Mouse (Mus musculus) G1E (cell line): ENCODE data around the gene Olfr204.
A peak's percentile ranks its signal among the peaks of the same experiment; 100 is the strongest.

Experiments used
- CTCF ChIP-seq: IDR thresholded peaks from 2 replicates; pipeline ENCODE4 v1.5.1; 2012; ENCODE audit warnings: low read depth, low read length, inconsistent platforms, mixed read lengths
- GATA1 ChIP-seq: IDR thresholded peaks from 2 replicates; pipeline ENCODE4 v1.6.1; 2012; ENCODE audit warnings: borderline replicate concordance, low read length, inconsistent platforms, mixed read lengths
- TAL1 ChIP-seq: conservative IDR thresholded peaks from 2 replicates; pipeline ENCODE4 v1.6.1; 2012; ENCODE audit warnings: low read depth, low read length, inconsistent platforms, mixed read lengths

- TF ChIP-seq CTCF (no peak), TAL1 (0 out of 2 replicates have a peak, but pooled peaks have one; percentile 9), GATA1 (no peak)
These were observed 34.6 kb downstream of the Olfr204 start for GRCm38 (mm10) chr16:59283476-59283875.
